Mouse (Mus musculus): ENCODE data around the gene Cnpy2. TPM values are rescaled to one million over a fixed set of nuclear protein-coding genes. Genes with fewer than 3 reads are reported as not detected.
"Not testable (repeated sequence)": the region's sequence is repeated elsewhere in the genome, so short reads cannot be mapped to it uniquely, and the experiment has no call there.

Cnpy2 gene
- 63.7 and 65.8 TPM in 2 replicates for polyA plus RNA-seq (2012; rRNA removed)

GRCm38 (mm10) chr10:128322141-128323108, at the start of gene Cnpy2:
Gene Cnpy2 (plus strand): TSS chr10:128322459.
- H3K4me3 ChIP-seq (ENCODE audit: insufficient read depth, low read length) = peak within 1 kb of the TSS; percentile 82
- TF ChIP-seq CTCF (IDR thresholded peaks at IDR 0.05; ENCODE audit: extremely low read depth, insufficient read depth, low read length) (no peak), POLR2A (IDR thresholded peaks at IDR 0.05; ENCODE audit: extremely low read depth, insufficient read depth, low read length) (peak; percentile 79)

GRCm38 (mm10) chr10:128272819-128273439, 49.3 kb upstream of the Cnpy2 start:
- not testable (repeated sequence) for H3K4me3 ChIP-seq (ENCODE audit: insufficient read depth, low read length); H3K4me1 ChIP-seq (ENCODE audit: control insufficient read depth, insufficient read depth, low read length); H3K27ac ChIP-seq (ENCODE audit: insufficient read depth, low read length)

More at GRCm38 (mm10) chr10:128322141-128323108, at the start of gene Cnpy2:
- Histone ChIP-seq H3K4me1 (ENCODE audit: control insufficient read depth, insufficient read depth, low read length) (peaks cover 6% of the 10 kb centered on the region), H3K27ac (ENCODE audit: insufficient read depth, low read length) (peak within 1 kb of the TSS; percentile 10)

GRCm38 (mm10) chr10:128275374-128275773, 46.9 kb upstream of the Cnpy2 start:
- not testable (repeated sequence) for H3K4me1 ChIP-seq (ENCODE audit: control insufficient read depth, insufficient read depth, low read length); H3K4me3 ChIP-seq (ENCODE audit: insufficient read depth, low read length); H3K27ac ChIP-seq (ENCODE audit: insufficient read depth, low read length)

- no peak overlapping the region for H3K4me3 ChIP-seq (ENCODE audit: insufficient read depth, low read length)
- no peak for TF ChIP-seq CTCF (IDR thresholded peaks at IDR 0.05; ENCODE audit: extremely low read depth, insufficient read depth, low read length)
- no peak for TF ChIP-seq POLR2A (IDR thresholded peaks at IDR 0.05; ENCODE audit: extremely low read depth, insufficient read depth, low read length)
- no peak overlapping the region for H3K27ac ChIP-seq (ENCODE audit: insufficient read depth, low read length)
- no peaks in the 10 kb centered on the region for H3K4me1 ChIP-seq (ENCODE audit: control insufficient read depth, insufficient read depth, low read length)
Measured at GRCm38 (mm10) chr10:128278158-128278557, 44.1 kb upstream of the Cnpy2 start.

GRCm38 (mm10) chr10:128280943-128281342, 41.3 kb upstream of the Cnpy2 start:
- H3K4me3 ChIP-seq (ENCODE audit: insufficient read depth, low read length) = no peak overlapping the region
- TF ChIP-seq CTCF (IDR thresholded peaks at IDR 0.05; ENCODE audit: extremely low read depth, insufficient read depth, low read length) = no peak
- TF ChIP-seq POLR2A (IDR thresholded peaks at IDR 0.05; ENCODE audit: extremely low read depth, insufficient read depth, low read length) = no peak
- no peak overlapping the region for H3K27ac ChIP-seq (ENCODE audit: insufficient read depth, low read length)
- no peaks in the 10 kb centered on the region for H3K4me1 ChIP-seq (ENCODE audit: control insufficient read depth, insufficient read depth, low read length)

- TF ChIP-seq POLR2A (IDR thresholded peaks at IDR 0.05; ENCODE audit: extremely low read depth, insufficient read depth, low read length) (no peak), CTCF (IDR thresholded peaks at IDR 0.05; ENCODE audit: extremely low read depth, insufficient read depth, low read length) (no peak)
- no peak overlapping the region for H3K4me3 ChIP-seq (ENCODE audit: insufficient read depth, low read length)
- no peaks in the 10 kb centered on the region for H3K4me1 ChIP-seq (ENCODE audit: control insufficient read depth, insufficient read depth, low read length)
- H3K27ac ChIP-seq (ENCODE audit: insufficient read depth, low read length) = no peak overlapping the region
Measured at GRCm38 (mm10) chr10:128281682-128282081, 40.6 kb upstream of the Cnpy2 start.

GRCm38 (mm10) chr10:128282886-128283450, 39.3 kb upstream of the Cnpy2 start:
- Histone ChIP-seq H3K27ac (ENCODE audit: insufficient read depth, low read length) (no peak overlapping the region), H3K4me1 (ENCODE audit: control insufficient read depth, insufficient read depth, low read length) (no peaks in the 10 kb centered on the region), H3K4me3 (ENCODE audit: insufficient read depth, low read length) (no peak overlapping the region)
- TF ChIP-seq POLR2A (IDR thresholded peaks at IDR 0.05; ENCODE audit: extremely low read depth, insufficient read depth, low read length) = no peak
- no peak for TF ChIP-seq CTCF (IDR thresholded peaks at IDR 0.05; ENCODE audit: extremely low read depth, insufficient read depth, low read length)

- Histone ChIP-seq H3K4me1 (ENCODE audit: control insufficient read depth, insufficient read depth, low read length) (no peaks in the 10 kb centered on the region), H3K27ac (ENCODE audit: insufficient read depth, low read length) (no peak overlapping the region), H3K4me3 (ENCODE audit: insufficient read depth, low read length) (no peak overlapping the region)
- TF ChIP-seq POLR2A (IDR thresholded peaks at IDR 0.05; ENCODE audit: extremely low read depth, insufficient read depth, low read length) (no peak), CTCF (IDR thresholded peaks at IDR 0.05; ENCODE audit: extremely low read depth, insufficient read depth, low read length) (peak; percentile 76)
Measured at GRCm38 (mm10) chr10:128283604-128284579, 38.4 kb upstream of the Cnpy2 start.

- H3K27ac ChIP-seq (ENCODE audit: insufficient read depth, low read length); H3K4me1 ChIP-seq (ENCODE audit: control insufficient read depth, insufficient read depth, low read length); H3K4me3 ChIP-seq (ENCODE audit: insufficient read depth, low read length): not testable (repeated sequence)
Measured at GRCm38 (mm10) chr10:128290594-128290993, 31.7 kb upstream of the Cnpy2 start.
